Mouse (Mus musculus): ENCODE measurements around the gene Zcwpw1. TPM values are rescaled to one million over a fixed set of nuclear protein-coding genes. Genes with fewer than 3 reads are reported as not detected.

Gene Zcwpw1
- polyA plus RNA-seq, 1 experiment from 2014 or later, result 22.2 TPM

Other genes starting within 250 kb of the Zcwpw1 start
- not detected for gene Actl6b, start 234.3 kb upstream of the Zcwpw1 start, polyA plus RNA-seq (2021)
- gene Tfr2, start 218.0 kb upstream of the Zcwpw1 start, polyA plus RNA-seq (2021), result not detected
- gene Mospd3, start 186.7 kb upstream of the Zcwpw1 start, polyA plus RNA-seq (2021), result 65.4 TPM
- 990 TPM for gene Pcolce, start 174.0 kb upstream of the Zcwpw1 start, polyA plus RNA-seq (2021)
- gene Fbxo24, start 158.8 kb upstream of the Zcwpw1 start, polyA plus RNA-seq (2021), result 2.5 TPM
- 31.0 TPM for gene Lrch4, start 158.7 kb upstream of the Zcwpw1 start, polyA plus RNA-seq (2021)
- 17.5 TPM for gene Gm20605, start 158.6 kb upstream of the Zcwpw1 start, polyA plus RNA-seq (2021)
- gene Sap25, start 146.5 kb upstream of the Zcwpw1 start, polyA plus RNA-seq (2021), result 5.2 TPM
- gene Irs3, start 142.1 kb upstream of the Zcwpw1 start, polyA plus RNA-seq (2021), result 0.09 TPM
- 33.1 TPM for gene Agfg2, start 103.1 kb upstream of the Zcwpw1 start, polyA plus RNA-seq (2021)
- 13.4 TPM for gene Nyap1, start 46.2 kb upstream of the Zcwpw1 start, polyA plus RNA-seq (2021)
- 154 TPM for gene Tsc22d4, start 42.1 kb upstream of the Zcwpw1 start, polyA plus RNA-seq (2021)
- 36.7 TPM for gene Ppp1r35, start 8.9 kb upstream of the Zcwpw1 start, polyA plus RNA-seq (2021)
- 64.6 TPM for gene Mepce, start 143 bp upstream of the Zcwpw1 start, polyA plus RNA-seq (2021)
- gene Pilra, start 48.5 kb downstream of the Zcwpw1 start, polyA plus RNA-seq (2021), result 0.05 TPM
- not detected for gene Pilrb1, start 70.3 kb downstream of the Zcwpw1 start, polyA plus RNA-seq (2021)
- not detected for gene Pilrb2, start 84.0 kb downstream of the Zcwpw1 start, polyA plus RNA-seq (2021)
- 1.3 TPM for gene Cyp3a13, start 133.8 kb downstream of the Zcwpw1 start, polyA plus RNA-seq (2021)
- gene Gjc3, start 175.3 kb downstream of the Zcwpw1 start, polyA plus RNA-seq (2021), result not detected
- gene Azgp1, start 193.7 kb downstream of the Zcwpw1 start, polyA plus RNA-seq (2021), result not detected
- not detected for gene Smok3a, start 233.5 kb downstream of the Zcwpw1 start, polyA plus RNA-seq (2021)
- not detected for gene Smok3b, start 233.6 kb downstream of the Zcwpw1 start, polyA plus RNA-seq (2021)